Mouse (Mus musculus) heart, embryonic 16.5 days (tissue): Measurements from ENCODE around the gene Lkaaear1. TPM values are rescaled to one million over a fixed set of nuclear protein-coding genes. Genes with fewer than 3 reads are reported as not detected.

Source experiments
- ATAC-seq: fragments of 200-750 bp; cut with Nextera tagmentation; replicated peaks from 2 replicates; pipeline ENCODE4 v1.8.0; 2017; ENCODE audit warnings: moderate number of reproducible peaks; ENCODE audit not compliant: insufficient read depth, low FRiP score; ENCODE audit errors: extremely low read depth
- H3K27ac ChIP-seq: fragments of 300-500 bp; sonication (generic); 2 replicates; pipeline ENCODE4 v1.5.1; 2014; ENCODE audit warnings: mild to moderate bottlenecking, low read length, control low read depth, moderate library complexity
- H3K27me3 ChIP-seq: fragments of 300-500 bp; sonication (generic); 2 replicates; pipeline ENCODE4 v1.6.1; 2014; ENCODE audit warnings: low read length, mixed read lengths; ENCODE audit not compliant: control insufficient read depth, insufficient read depth
- H3K36me3 ChIP-seq: fragments of 300-500 bp; sonication (generic); 2 replicates; pipeline ENCODE4 v1.6.1; 2014; ENCODE audit not compliant: control insufficient read depth, insufficient read depth
- H3K4me1 ChIP-seq: fragments of 300-500 bp; sonication (generic); 2 replicates; pipeline ENCODE4 v1.6.1; 2014; ENCODE audit warnings: low read length, mixed read lengths; ENCODE audit not compliant: control insufficient read depth, insufficient read depth
- H3K4me2 ChIP-seq: fragments of 300-500 bp; sonication (generic); 2 replicates; pipeline ENCODE4 v1.6.1; 2014; ENCODE audit warnings: low read depth, mild to moderate bottlenecking, control low read depth, low read length
- H3K4me3 ChIP-seq: fragments of 300-500 bp; sonication (generic); 2 replicates; pipeline ENCODE4 v1.5.1; 2014; ENCODE audit warnings: mild to moderate bottlenecking, control low read depth, low read length
- H3K9ac ChIP-seq: fragments of 300-500 bp; sonication (generic); 2 replicates; pipeline ENCODE4 v1.6.1; 2014; ENCODE audit warnings: low read length, control low read depth
- H3K9me3 ChIP-seq: fragments of 300-500 bp; sonication (generic); replicated peaks from 2 replicates; pipeline ENCODE4 v1.6.1; 2016; ENCODE audit warnings: low read length; ENCODE audit not compliant: control insufficient read depth
- WGBS: fragments of 180-500 bp; shearing (Covaris S2); extraction: QIAGEN DNeasy Blood & Tissue Kit; methylation state at CpG from one replicate; pipeline ENCODE4 v1.1.7; 2014; 5-methylcytosine and 5-hydroxymethylcytosine counted together
- polyA plus RNA-seq: library from polyadenylated mRNA; unstranded; fragments of >200 nt; fragmentation: Nextera tagmentation; extraction: Ambion mirVana; gene quantifications from 2 replicates; pipeline ENCODE4 v1.2.1, GENCODE M21; 2015

Gene Lkaaear1
- polyA plus RNA-seq, 1 experiment from 2014 or later = not detected

- Histone ChIP-seq H3K9ac (no peak overlapping the region), H3K4me3 (no peak overlapping the region), H3K4me2 (no peak overlapping the region), H3K27ac (no peak overlapping the region), H3K27me3 (no peaks in the 10 kb centered on the region), H3K4me1 (peaks cover 7% of the 10 kb centered on the region), H3K36me3 (peaks cover 49% of the 10 kb centered on the region), H3K9me3 (no peaks in the 10 kb centered on the region)
- no peak for ATAC-seq
- WGBS = 91% methylated on average over 1 of the region's 1 CpGs
Observed at GRCm38 (mm10) chr2:181653523-181653922, 44.7 kb downstream of the Lkaaear1 start.

GRCm38 (mm10) chr2:181653065-181653464 is 45.2 kb downstream of the Lkaaear1 start:
- no peak for ATAC-seq
- peaks cover 53% of the 10 kb centered on the region for H3K36me3 ChIP-seq

GRCm38 (mm10) chr2:181648926-181649325 is 49.3 kb downstream of the Lkaaear1 start:
- H3K36me3 ChIP-seq = peaks cover 59% of the 10 kb centered on the region
- 88% methylated on average over 10 of the region's 10 CpGs for WGBS
- H3K9me3 ChIP-seq = no peaks in the 10 kb centered on the region
- no peak overlapping the region for H3K4me2 ChIP-seq
- no peak for ATAC-seq
- H3K27me3 ChIP-seq = no peaks in the 10 kb centered on the region
- peaks cover 5% of the 10 kb centered on the region for H3K4me1 ChIP-seq
- H3K27ac ChIP-seq = no peak overlapping the region
- H3K9ac ChIP-seq = no peak overlapping the region
- H3K4me3 ChIP-seq = no peak overlapping the region

More at GRCm38 (mm10) chr2:181653065-181653464, 45.2 kb downstream of the Lkaaear1 start:
- Histone ChIP-seq H3K4me2 (no peak overlapping the region), H3K9me3 (no peaks in the 10 kb centered on the region), H3K27me3 (no peaks in the 10 kb centered on the region), H3K9ac (no peak overlapping the region), H3K27ac (no peak overlapping the region), H3K4me3 (no peak overlapping the region), H3K4me1 (peaks cover 7% of the 10 kb centered on the region)

Other genes with a start within 250 kb of the Lkaaear1 start
- 9.8 and 10.3 TPM in 2 replicates for gene Zbtb46, start 239.0 kb downstream of the Lkaaear1 start, polyA plus RNA-seq
- gene Abhd16b, start 205.2 kb downstream of the Lkaaear1 start, polyA plus RNA-seq = 0.17 and 0.19 TPM in 2 replicates
- gene Tpd52l2, start 201.3 kb downstream of the Lkaaear1 start, polyA plus RNA-seq = 123 and 125 TPM in 2 replicates
- 77.9 and 82.1 TPM in 2 replicates for gene Dnajc5, start 178.0 kb downstream of the Lkaaear1 start, polyA plus RNA-seq
- 77.3 and 85.8 TPM in 2 replicates for gene Uckl1, start 113.5 kb downstream of the Lkaaear1 start, polyA plus RNA-seq
- 47.4 and 47.6 TPM in 2 replicates for gene Prpf6, start 106.6 kb downstream of the Lkaaear1 start, polyA plus RNA-seq
- gene Zfp512b, start 105.6 kb downstream of the Lkaaear1 start, polyA plus RNA-seq = 22.8 and 26.0 TPM in 2 replicates
- gene Samd10, start 99.2 kb downstream of the Lkaaear1 start, polyA plus RNA-seq = 11.2 and 12.4 TPM in 2 replicates
- not detected in 2 replicates for gene Gm29797, start 41.4 kb downstream of the Lkaaear1 start, polyA plus RNA-seq
- gene Sox18, start 26.8 kb downstream of the Lkaaear1 start, polyA plus RNA-seq = 53.6 and 55.9 TPM in 2 replicates
- 17.6 and 19.6 TPM in 2 replicates for gene Tcea2, start 18.1 kb downstream of the Lkaaear1 start, polyA plus RNA-seq
- 34.5 and 40.2 TPM in 2 replicates for gene Rgs19, start 4.5 kb downstream of the Lkaaear1 start, polyA plus RNA-seq
- 1.2 and 1.3 TPM in 2 replicates for gene Oprl1, start 16.6 kb upstream of the Lkaaear1 start, polyA plus RNA-seq
- 0.06 and 0.08 TPM in 2 replicates for gene Myt1, start 64.9 kb upstream of the Lkaaear1 start, polyA plus RNA-seq
- gene Pcmtd2, start 139.4 kb upstream of the Lkaaear1 start, polyA plus RNA-seq = 30.2 and 31.7 TPM in 2 replicates
- 41.8 and 44.9 TPM in 2 replicates for gene Polr3k, start 165.9 kb upstream of the Lkaaear1 start, polyA plus RNA-seq